Mouse (Mus musculus): ENCODE measurements around the gene Mvb12a. TPM values are rescaled to one million over a fixed set of nuclear protein-coding genes. Genes with fewer than 3 reads are reported as not detected.

Mvb12a gene
- polyA plus RNA-seq, 1 experiment from 2014 or later: 60.7 TPM

GRCm38 (mm10) chr8:71569366-71570290, 26.9 kb downstream of the Mvb12a start:
- WGBS: under 1% methylated on average over 51 of the region's 51 CpGs
- Histone ChIP-seq H3K36me3 (no peaks in the 10 kb centered on the region), H3K27me3 (peaks cover 42% of the 10 kb centered on the region), H3K4me2 (peak overlapping the region; percentile 84), H3K27ac (replicated peaks) (peak overlapping the region; percentile 82), H3K4me1 (replicated peaks) (peaks cover 50% of the 10 kb centered on the region), H3K9ac (peak overlapping the region; percentile 83), H3K9me3 (no peaks in the 10 kb centered on the region), H3K4me3 (peak overlapping the region; percentile 66)
- ATAC-seq (ENCODE audit: low read depth): peak; percentile 84

GRCm38 (mm10) chr8:71570291-71570954, 27.7 kb downstream of the Mvb12a start:
- peaks cover 53% of the 10 kb centered on the region for H3K4me1 ChIP-seq (replicated peaks)
- peak overlapping the region; percentile 66 for H3K4me3 ChIP-seq
- peak overlapping the region; percentile 82 for H3K27ac ChIP-seq (replicated peaks)
- peak overlapping the region; percentile 84 for H3K4me2 ChIP-seq
- no peaks in the 10 kb centered on the region for H3K36me3 ChIP-seq
- WGBS: under 1% methylated on average over 41 of the region's 41 CpGs
- H3K9me3 ChIP-seq: no peaks in the 10 kb centered on the region
- peak; percentile 87 for ATAC-seq (ENCODE audit: low read depth)
- peaks cover 36% of the 10 kb centered on the region for H3K27me3 ChIP-seq
- H3K9ac ChIP-seq: peak overlapping the region; percentile 83

- ATAC-seq (ENCODE audit: low read depth): no peak
- Histone ChIP-seq H3K4me3 (peak overlapping the region; percentile 66), H3K4me2 (peak overlapping the region; percentile 84), H3K27me3 (peaks cover 19% of the 10 kb centered on the region), H3K9me3 (no peaks in the 10 kb centered on the region), H3K9ac (peak overlapping the region; percentile 83; the same call in 1 of the 2 replicates), H3K4me1 (replicated peaks) (peaks cover 53% of the 10 kb centered on the region), H3K27ac (replicated peaks) (peak overlapping the region; percentile 80), H3K36me3 (no peaks in the 10 kb centered on the region)
- WGBS: 85% methylated on average over 2 of the region's 2 CpGs
Measured at GRCm38 (mm10) chr8:71572077-71572476, 29.4 kb downstream of the Mvb12a start.

- H3K9me3 ChIP-seq: no peaks in the 10 kb centered on the region
- H3K4me3 ChIP-seq: peak overlapping the region; percentile 66
- no peak for ATAC-seq (ENCODE audit: low read depth)
- peaks cover 11% of the 10 kb centered on the region; the same call in 1 of the 2 replicates for H3K27me3 ChIP-seq
- peak overlapping the region; percentile 18 for H3K9ac ChIP-seq
- WGBS: 64% methylated on average over 9 of the region's 9 CpGs
- peak overlapping the region; percentile 80 for H3K27ac ChIP-seq (replicated peaks)
- H3K4me1 ChIP-seq (replicated peaks): peaks cover 53% of the 10 kb centered on the region
- peak overlapping the region; percentile 84 for H3K4me2 ChIP-seq
- no peaks in the 10 kb centered on the region for H3K36me3 ChIP-seq
Measured at GRCm38 (mm10) chr8:71572847-71573633, 30.3 kb downstream of the Mvb12a start.

- no peak overlapping the region for H3K27ac ChIP-seq (replicated peaks)
- H3K36me3 ChIP-seq: peaks cover 1% of the 10 kb centered on the region; the same call in 1 of the 2 replicates
- no peaks in the 10 kb centered on the region for H3K27me3 ChIP-seq
- H3K4me1 ChIP-seq (replicated peaks): peaks cover 40% of the 10 kb centered on the region
- WGBS: 71% methylated on average over 7 of the region's 7 CpGs
- H3K4me3 ChIP-seq: no peak overlapping the region
- ATAC-seq (ENCODE audit: low read depth): no peak
- H3K9ac ChIP-seq: no peak overlapping the region
- H3K4me2 ChIP-seq: no peak overlapping the region
- H3K9me3 ChIP-seq: no peaks in the 10 kb centered on the region
Measured at GRCm38 (mm10) chr8:71574426-71574825, 31.7 kb downstream of the Mvb12a start.

GRCm38 (mm10) chr8:71575020-71575419, 32.3 kb downstream of the Mvb12a start:
- Histone ChIP-seq H3K36me3 (peaks cover 6% of the 10 kb centered on the region; the same call in 1 of the 2 replicates), H3K9ac (no peak overlapping the region), H3K4me3 (no peak overlapping the region), H3K4me2 (no peak overlapping the region), H3K4me1 (replicated peaks) (peaks cover 44% of the 10 kb centered on the region), H3K27ac (replicated peaks) (no peak overlapping the region), H3K27me3 (no peaks in the 10 kb centered on the region), H3K9me3 (no peaks in the 10 kb centered on the region)
- no peak for ATAC-seq (ENCODE audit: low read depth)
- 68% methylated on average over 1 of the region's 1 CpGs for WGBS

- Histone ChIP-seq H3K9me3 (no peaks in the 10 kb centered on the region), H3K9ac (no peak overlapping the region), H3K4me3 (no peak overlapping the region), H3K27me3 (no peaks in the 10 kb centered on the region), H3K36me3 (peaks cover 31% of the 10 kb centered on the region), H3K27ac (replicated peaks) (no peak overlapping the region), H3K4me2 (no peak overlapping the region), H3K4me1 (replicated peaks) (peaks cover 28% of the 10 kb centered on the region)
- 82% methylated on average over 4 of the region's 4 CpGs for WGBS
- ATAC-seq (ENCODE audit: low read depth): no peak
Measured at GRCm38 (mm10) chr8:71577856-71578387, 35.2 kb downstream of the Mvb12a start.

GRCm38 (mm10) chr8:71579009-71579408, 36.3 kb downstream of the Mvb12a start:
- no peak overlapping the region for H3K4me3 ChIP-seq
- peaks cover 36% of the 10 kb centered on the region for H3K36me3 ChIP-seq
- no peak overlapping the region for H3K9ac ChIP-seq
- WGBS: 53% methylated on average over 1 of the region's 1 CpGs
- no peak overlapping the region for H3K4me2 ChIP-seq
- H3K27ac ChIP-seq (replicated peaks): no peak overlapping the region
- H3K9me3 ChIP-seq: no peaks in the 10 kb centered on the region
- no peak for ATAC-seq (ENCODE audit: low read depth)
- peaks cover 23% of the 10 kb centered on the region for H3K4me1 ChIP-seq (replicated peaks)
- no peaks in the 10 kb centered on the region for H3K27me3 ChIP-seq

GRCm38 (mm10) chr8:71579476-71579875, 36.8 kb downstream of the Mvb12a start:
- Histone ChIP-seq H3K27me3 (no peaks in the 10 kb centered on the region), H3K4me2 (no peak overlapping the region), H3K36me3 (peaks cover 40% of the 10 kb centered on the region), H3K27ac (replicated peaks) (0 out of 2 replicates have a peak overlapping the region, but pooled peaks have one; percentile 5), H3K4me1 (replicated peaks) (peaks cover 19% of the 10 kb centered on the region), H3K9me3 (no peaks in the 10 kb centered on the region), H3K9ac (no peak overlapping the region), H3K4me3 (no peak overlapping the region)
- WGBS: 84% methylated on average over 14 of the region's 14 CpGs
- ATAC-seq (ENCODE audit: low read depth): no peak

- 21% methylated on average over 9 of the region's 9 CpGs for WGBS
- no peaks in the 10 kb centered on the region for H3K9me3 ChIP-seq
- ATAC-seq (ENCODE audit: low read depth): no peak; the same call in 1 of the 2 replicates
- H3K9ac ChIP-seq: no peak overlapping the region
- H3K4me2 ChIP-seq: no peak overlapping the region
- H3K27me3 ChIP-seq: no peaks in the 10 kb centered on the region
- no peak overlapping the region for H3K27ac ChIP-seq (replicated peaks)
- no peak overlapping the region for H3K4me3 ChIP-seq
- peaks cover 48% of the 10 kb centered on the region for H3K36me3 ChIP-seq
- H3K4me1 ChIP-seq (replicated peaks): peaks cover 15% of the 10 kb centered on the region
Measured at GRCm38 (mm10) chr8:71580201-71580600, 37.5 kb downstream of the Mvb12a start.

- 72% methylated on average over 2 of the region's 2 CpGs for WGBS
- no peak overlapping the region for H3K4me3 ChIP-seq
- ATAC-seq (ENCODE audit: low read depth): no peak
- H3K4me1 ChIP-seq (replicated peaks): peaks cover 11% of the 10 kb centered on the region
- no peak overlapping the region for H3K9ac ChIP-seq
- H3K9me3 ChIP-seq: no peaks in the 10 kb centered on the region
- peaks cover 45% of the 10 kb centered on the region for H3K36me3 ChIP-seq
- no peak overlapping the region for H3K4me2 ChIP-seq
- H3K27ac ChIP-seq (replicated peaks): no peak overlapping the region
- H3K27me3 ChIP-seq: no peaks in the 10 kb centered on the region
Measured at GRCm38 (mm10) chr8:71586891-71587290, 44.2 kb downstream of the Mvb12a start.
